Mouse (Mus musculus) intestine, postnatal 0 days (tissue): ENCODE measurements at regions not wholly inside any gene's neighbourhood (a gene's known extent, or its start where the extent isn't known, plus 50 kb on each side); places are given as distances from the start of the nearest gene placed in this dataset.

Experiments used
- ATAC-seq: fragments of 200-750 bp; cut with Nextera tagmentation; 2 replicates; pipeline ENCODE4 v1.8.0; 2017; ENCODE audit warnings: mild to moderate bottlenecking, moderate TSS enrichment, moderate library complexity
- H3K27ac ChIP-seq: fragments of 300-500 bp; sonication (generic); 2 replicates; pipeline ENCODE4 v1.5.1; 2014; ENCODE audit warnings: mild to moderate bottlenecking, low read depth, low read length, moderate library complexity
- H3K27me3 ChIP-seq: fragments of 300-500 bp; sonication (generic); replicated peaks from 2 replicates; pipeline ENCODE4 v1.6.1; 2014; ENCODE audit warnings: low read length, mixed read lengths; ENCODE audit not compliant: control insufficient read depth, insufficient read depth
- H3K36me3 ChIP-seq: fragments of 300-500 bp; sonication (generic); 2 replicates; pipeline ENCODE4 v1.6.1; 2014; ENCODE audit warnings: mild to moderate bottlenecking, moderate library complexity; ENCODE audit not compliant: control insufficient read depth, insufficient read depth
- H3K4me1 ChIP-seq: fragments of 300-500 bp; sonication (generic); replicated peaks from 2 replicates; pipeline ENCODE4 v1.6.1; 2014; ENCODE audit warnings: antibody characterized with exemption, low read length, mixed read lengths; ENCODE audit not compliant: control insufficient read depth, insufficient read depth
- H3K4me2 ChIP-seq: fragments of 300-500 bp; sonication (generic); replicated peaks from 2 replicates; pipeline ENCODE4 v1.6.1; 2014; ENCODE audit warnings: low read depth, mild to moderate bottlenecking, moderate library complexity
- H3K4me3 ChIP-seq: fragments of 300-500 bp; sonication (generic); 2 replicates; pipeline ENCODE4 v1.5.1; 2014; ENCODE audit warnings: low read depth, low read length
- H3K9ac ChIP-seq: fragments of 300-500 bp; sonication (generic); 2 replicates; pipeline ENCODE4 v1.6.1; 2014; ENCODE audit warnings: mild to moderate bottlenecking, low read depth, low read length
- H3K9me3 ChIP-seq: fragments of 300-500 bp; sonication (generic); 2 replicates; pipeline ENCODE4 v1.6.1; 2016; ENCODE audit warnings: mixed run types; ENCODE audit not compliant: control insufficient read depth
- CTCF ChIP-seq: sonication (generic); IDR thresholded peaks from 2 replicates; pipeline ENCODE4 v1.5.1; 2016; ENCODE audit warnings: low read depth, mild to moderate bottlenecking, control low read depth, antibody characterized with exemption, moderate library complexity
- WGBS: fragments of 180-500 bp; shearing (Covaris S2); extraction: QIAGEN DNeasy Blood & Tissue Kit; methylation state at CpG from one replicate; pipeline ENCODE4 v1.1.7; 2014; 5-methylcytosine and 5-hydroxymethylcytosine counted together

GRCm38 (mm10) chr5:55276265-55276837 is 1278.1 kb downstream of the Stim2 start:
- Histone ChIP-seq H3K27me3 (no peaks in the 10 kb centered on the region), H3K36me3 (no peaks in the 10 kb centered on the region), H3K9me3 (no peaks in the 10 kb centered on the region), H3K4me3 (no peak overlapping the region), H3K4me1 (no peaks in the 10 kb centered on the region), H3K4me2 (no peak overlapping the region), H3K9ac (no peak overlapping the region), H3K27ac (no peak overlapping the region)
- 85% methylated on average over 1 of the region's 1 CpGs for WGBS
- no peak for TF ChIP-seq CTCF
- ATAC-seq = no peak

GRCm38 (mm10) chr5:55293301-55293700 is 1295.0 kb downstream of the Stim2 start:
- no peaks in the 10 kb centered on the region for H3K9me3 ChIP-seq
- no peak for ATAC-seq

GRCm38 (mm10) chr5:55293978-55294377 is 1295.7 kb downstream of the Stim2 start:
- no peak for ATAC-seq

More at GRCm38 (mm10) chr5:55293301-55293700, 1295.0 kb downstream of the Stim2 start:
- WGBS = 61% methylated on average over 2 of the region's 2 CpGs
- Histone ChIP-seq H3K4me3 (no peak overlapping the region), H3K4me2 (no peak overlapping the region), H3K27me3 (no peaks in the 10 kb centered on the region), H3K27ac (no peak overlapping the region), H3K9ac (no peak overlapping the region), H3K36me3 (no peaks in the 10 kb centered on the region), H3K4me1 (no peaks in the 10 kb centered on the region)
- TF ChIP-seq CTCF = peak; percentile 29

GRCm38 (mm10) chr5:55294781-55295180 is 1296.5 kb downstream of the Stim2 start:
- ATAC-seq = no peak
- no peak overlapping the region for H3K9ac ChIP-seq
- H3K4me1 ChIP-seq = no peaks in the 10 kb centered on the region
- 77% methylated on average over 4 of the region's 4 CpGs for WGBS
- no peaks in the 10 kb centered on the region for H3K9me3 ChIP-seq
- H3K36me3 ChIP-seq = no peaks in the 10 kb centered on the region
- H3K4me3 ChIP-seq = no peak overlapping the region
- H3K4me2 ChIP-seq = no peak overlapping the region
- no peak overlapping the region for H3K27ac ChIP-seq
- H3K27me3 ChIP-seq = no peaks in the 10 kb centered on the region
- no peak for TF ChIP-seq CTCF

More at GRCm38 (mm10) chr5:55293978-55294377, 1295.7 kb downstream of the Stim2 start:
- Histone ChIP-seq H3K4me2 (no peak overlapping the region), H3K9me3 (no peaks in the 10 kb centered on the region), H3K27me3 (no peaks in the 10 kb centered on the region), H3K4me3 (no peak overlapping the region), H3K27ac (no peak overlapping the region), H3K36me3 (no peaks in the 10 kb centered on the region), H3K4me1 (no peaks in the 10 kb centered on the region), H3K9ac (no peak overlapping the region)
- WGBS = 68% methylated on average over 2 of the region's 2 CpGs
- TF ChIP-seq CTCF = no peak

- no peaks in the 10 kb centered on the region for H3K27me3 ChIP-seq
- H3K4me2 ChIP-seq = no peak overlapping the region
- H3K4me3 ChIP-seq = no peak overlapping the region
- H3K9me3 ChIP-seq = no peaks in the 10 kb centered on the region
- no peak for ATAC-seq
- no peak for TF ChIP-seq CTCF
- no peak overlapping the region for H3K27ac ChIP-seq
- H3K9ac ChIP-seq = no peak overlapping the region
- H3K36me3 ChIP-seq = no peaks in the 10 kb centered on the region
- 85% methylated on average over 5 of the region's 5 CpGs for WGBS
- no peaks in the 10 kb centered on the region for H3K4me1 ChIP-seq
These were observed 1303.2 kb downstream of the Stim2 start for GRCm38 (mm10) chr5:55301538-55301937.

GRCm38 (mm10) chr5:55345968-55346367 is 1347.7 kb downstream of the Stim2 start:
- WGBS = 75% methylated on average over 1 of the region's 1 CpGs
- Histone ChIP-seq H3K4me3 (no peak overlapping the region), H3K27ac (no peak overlapping the region), H3K27me3 (no peaks in the 10 kb centered on the region), H3K4me1 (no peaks in the 10 kb centered on the region), H3K9me3 (no peaks in the 10 kb centered on the region), H3K4me2 (no peak overlapping the region), H3K36me3 (no peaks in the 10 kb centered on the region), H3K9ac (no peak overlapping the region)
- no peak for TF ChIP-seq CTCF
- no peak for ATAC-seq

- H3K27ac ChIP-seq = no peak overlapping the region
- no peak overlapping the region for H3K4me3 ChIP-seq
- 44% methylated on average over 2 of the region's 2 CpGs for WGBS
- H3K4me2 ChIP-seq = no peak overlapping the region
- ATAC-seq = no peak
- H3K27me3 ChIP-seq = no peaks in the 10 kb centered on the region
- no peaks in the 10 kb centered on the region for H3K9me3 ChIP-seq
- TF ChIP-seq CTCF = no peak
- no peak overlapping the region for H3K9ac ChIP-seq
- no peaks in the 10 kb centered on the region for H3K36me3 ChIP-seq
- H3K4me1 ChIP-seq = no peaks in the 10 kb centered on the region
These were observed 1357.2 kb downstream of the Stim2 start for GRCm38 (mm10) chr5:55355483-55355882.
